Mouse (Mus musculus) natural killer cell, adult 2 months (primary cell): Measurements from ENCODE around the gene Scfd2.

Experiments
- DNase-seq, 2 experiments: peaks; one replicate each; pipeline ENCODE4 v3.0.0; 2022; ENCODE audit warnings: low spot score in 2 of 2

Scfd2 gene

DNA sequence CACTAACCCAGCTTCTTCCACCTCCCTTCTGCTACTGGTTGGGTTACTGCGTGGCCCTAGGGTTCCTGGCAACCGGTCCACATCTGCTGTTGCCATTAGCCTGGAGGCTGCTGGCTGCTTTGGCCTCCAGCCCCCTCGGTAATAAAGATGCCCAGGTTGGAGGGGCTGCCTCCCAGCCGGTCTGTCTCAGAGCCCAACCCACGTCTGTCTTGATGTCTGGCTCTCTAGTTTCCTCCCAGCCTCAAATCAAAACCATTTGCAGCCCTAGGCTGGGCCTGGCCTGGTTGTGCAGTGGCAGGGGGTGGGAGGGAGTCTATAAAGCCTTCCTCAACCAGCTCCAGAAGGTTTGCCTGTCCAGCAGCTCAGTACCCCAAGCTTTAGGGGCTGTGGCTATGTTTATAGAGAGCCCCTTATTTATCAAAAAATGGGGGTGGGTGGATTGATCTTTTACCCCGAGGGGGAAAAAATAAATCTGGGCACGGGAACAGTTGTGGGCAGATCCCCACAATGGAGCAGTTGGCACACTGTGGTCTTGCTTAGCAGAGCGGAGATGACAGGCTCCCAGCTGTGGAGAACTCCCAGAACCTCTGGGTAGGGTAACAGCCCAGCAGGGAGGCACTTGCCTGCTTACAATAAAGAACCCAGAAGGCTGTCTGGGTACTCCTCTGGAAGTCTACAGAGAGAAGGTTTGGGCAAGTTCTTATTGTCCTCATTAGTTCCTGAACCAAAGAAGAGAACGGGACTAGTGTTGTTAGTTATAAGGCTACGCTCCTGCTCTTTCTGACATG lies 329.8 kb downstream of the Scfd2 start:
- no peak for DNase-seq

DNA sequence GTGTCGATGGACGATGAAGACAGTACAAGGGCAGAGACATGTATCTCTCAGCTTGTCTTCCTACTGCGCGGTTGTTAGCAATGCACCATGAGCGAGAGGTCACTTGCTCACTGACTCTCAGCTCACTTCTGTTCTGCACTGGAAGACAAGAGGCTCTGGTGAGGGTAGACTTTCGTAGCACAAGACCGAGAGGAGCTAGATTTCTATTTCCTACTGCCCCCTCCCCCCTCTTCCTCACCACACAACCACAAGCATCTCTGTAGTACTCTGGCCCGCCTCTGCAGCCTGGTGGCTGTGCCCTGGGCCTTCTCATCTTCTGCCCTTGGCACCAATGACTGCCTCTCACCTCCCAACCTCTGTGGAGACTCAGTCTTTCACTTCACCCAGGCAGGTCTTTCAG lies 331.1 kb downstream of the Scfd2 start:
- DNase-seq: peak; percentile 45 to 50

DNA sequence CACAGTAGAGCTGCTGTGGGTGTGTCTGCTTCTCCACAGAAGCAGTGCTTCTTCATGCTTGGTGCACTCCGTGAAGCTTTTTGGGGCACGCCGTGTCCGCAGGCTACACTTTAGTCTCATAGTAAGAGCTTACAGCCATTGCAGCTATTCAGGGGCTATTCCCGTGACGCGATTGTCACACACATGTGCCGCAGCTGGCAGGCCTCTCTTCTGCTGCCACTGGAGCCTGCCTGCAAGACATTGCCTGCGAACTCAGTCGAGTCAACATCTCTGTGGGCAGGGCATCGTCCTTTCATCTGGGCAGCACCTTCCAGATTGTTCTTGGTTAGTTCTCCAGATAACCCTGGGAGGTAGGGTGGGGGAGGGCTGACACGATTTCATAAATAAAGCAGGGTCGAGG lies 331.8 kb downstream of the Scfd2 start:
- no peak for DNase-seq

DNA sequence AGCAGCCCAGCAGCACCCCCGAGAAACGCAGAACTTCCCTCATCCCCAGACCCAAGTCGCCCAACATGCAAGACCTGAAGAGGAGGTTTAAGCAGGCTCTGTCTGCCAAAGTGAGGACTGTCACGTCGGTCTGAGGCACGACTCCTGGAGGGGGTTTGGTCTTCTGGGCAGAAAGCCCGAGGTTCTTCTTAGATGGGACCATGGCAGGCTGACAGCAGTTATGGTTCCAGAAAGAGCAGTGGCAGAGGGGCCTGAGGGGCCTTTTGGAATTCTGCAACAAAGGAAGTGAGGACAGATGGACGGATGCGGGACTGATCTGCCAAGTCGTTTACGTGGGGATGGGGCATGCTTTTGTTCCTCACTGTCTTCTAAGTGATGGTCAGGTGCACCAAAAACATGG lies 333.1 kb downstream of the Scfd2 start:
- DNase-seq: no peak

DNA sequence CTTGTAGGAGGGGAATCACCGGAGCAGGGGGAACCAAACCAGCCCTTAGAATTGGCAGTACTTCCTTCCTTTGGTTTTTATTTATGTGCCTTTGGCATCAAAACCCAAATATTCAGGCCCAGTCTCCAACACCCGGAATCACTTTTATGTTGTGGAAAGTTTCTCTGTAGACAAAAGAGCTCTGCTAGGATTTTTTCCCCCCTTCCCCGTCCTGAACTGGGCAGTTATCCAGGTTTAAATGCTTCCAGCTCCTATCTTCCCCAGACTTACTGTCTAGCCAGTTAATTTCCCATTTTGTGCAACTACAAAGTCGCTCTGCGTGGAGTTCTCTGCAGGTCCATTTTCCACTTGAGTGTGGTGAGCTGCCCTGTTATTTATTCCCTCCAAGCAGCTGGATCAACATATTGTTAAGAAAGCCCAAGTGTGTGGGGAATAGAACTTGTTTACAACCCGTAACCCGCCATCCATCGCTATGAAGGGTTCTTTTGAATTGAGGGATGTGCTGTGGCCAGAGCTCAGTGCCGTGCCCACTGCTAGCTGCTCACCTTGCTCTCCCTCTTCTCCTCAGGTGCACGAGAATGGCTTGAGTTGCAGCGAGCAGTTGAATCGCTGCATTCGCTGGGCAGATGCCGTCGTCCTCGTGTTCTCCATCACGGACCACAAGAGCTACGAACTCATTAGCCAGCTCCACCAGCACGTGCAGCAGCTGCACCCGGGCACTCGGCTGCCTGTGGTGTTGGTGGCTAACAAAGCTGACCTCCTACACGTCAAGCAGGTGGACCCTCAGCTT lies 333.8 kb downstream of the Scfd2 start:
- DNase-seq: no peak

DNA sequence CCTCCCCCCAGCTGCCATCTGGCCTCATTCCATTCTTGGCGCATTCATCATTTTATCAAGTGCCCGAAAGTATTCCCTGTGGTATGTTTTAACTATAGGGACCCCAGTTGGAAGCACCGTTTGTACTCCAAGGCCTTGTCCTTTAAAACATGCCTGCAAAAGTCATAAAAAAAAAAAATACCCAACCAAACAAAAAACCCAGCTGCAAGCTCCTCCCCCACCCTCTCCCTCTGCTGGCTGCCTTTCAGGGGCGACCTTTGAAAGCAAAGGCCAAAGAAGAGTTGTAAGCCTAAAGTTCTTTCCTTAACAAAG lies 335.3 kb downstream of the Scfd2 start:
- no peak for DNase-seq

DNA sequence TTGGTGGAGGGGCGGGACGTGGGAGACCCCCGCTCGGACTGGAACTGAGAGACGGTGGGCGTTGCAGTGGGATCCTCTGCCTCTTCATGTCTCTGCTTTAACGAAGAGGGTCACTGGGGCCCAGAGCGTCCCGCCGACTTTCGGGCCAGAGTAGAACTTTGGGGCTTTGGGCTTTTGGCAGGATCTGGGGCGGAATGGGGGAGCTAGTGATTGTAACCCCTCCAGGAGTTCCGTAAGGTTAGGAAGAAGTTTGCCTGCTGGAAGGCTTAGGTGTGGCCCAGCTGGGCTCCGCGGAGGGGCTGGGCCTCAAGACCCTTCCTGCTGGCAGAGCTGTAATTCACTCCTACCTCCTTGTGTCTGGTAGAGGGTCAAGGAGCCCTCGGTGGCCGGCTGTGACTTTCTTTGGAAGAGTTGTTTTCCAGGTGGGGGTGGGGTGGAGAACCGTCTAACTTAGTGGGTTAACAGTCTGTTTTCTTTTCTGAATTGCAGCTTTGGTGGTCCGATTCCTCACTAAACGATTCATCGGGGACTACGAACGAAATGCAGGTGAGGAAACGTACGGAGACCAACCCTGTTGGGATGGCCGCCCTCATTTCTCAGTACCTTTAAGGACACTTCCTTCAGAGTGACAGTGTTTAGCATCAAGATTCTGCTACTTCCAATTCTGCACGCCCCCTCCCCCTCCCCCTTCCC lies 335.8 kb downstream of the Scfd2 start:
- no peak for DNase-seq

DNA sequence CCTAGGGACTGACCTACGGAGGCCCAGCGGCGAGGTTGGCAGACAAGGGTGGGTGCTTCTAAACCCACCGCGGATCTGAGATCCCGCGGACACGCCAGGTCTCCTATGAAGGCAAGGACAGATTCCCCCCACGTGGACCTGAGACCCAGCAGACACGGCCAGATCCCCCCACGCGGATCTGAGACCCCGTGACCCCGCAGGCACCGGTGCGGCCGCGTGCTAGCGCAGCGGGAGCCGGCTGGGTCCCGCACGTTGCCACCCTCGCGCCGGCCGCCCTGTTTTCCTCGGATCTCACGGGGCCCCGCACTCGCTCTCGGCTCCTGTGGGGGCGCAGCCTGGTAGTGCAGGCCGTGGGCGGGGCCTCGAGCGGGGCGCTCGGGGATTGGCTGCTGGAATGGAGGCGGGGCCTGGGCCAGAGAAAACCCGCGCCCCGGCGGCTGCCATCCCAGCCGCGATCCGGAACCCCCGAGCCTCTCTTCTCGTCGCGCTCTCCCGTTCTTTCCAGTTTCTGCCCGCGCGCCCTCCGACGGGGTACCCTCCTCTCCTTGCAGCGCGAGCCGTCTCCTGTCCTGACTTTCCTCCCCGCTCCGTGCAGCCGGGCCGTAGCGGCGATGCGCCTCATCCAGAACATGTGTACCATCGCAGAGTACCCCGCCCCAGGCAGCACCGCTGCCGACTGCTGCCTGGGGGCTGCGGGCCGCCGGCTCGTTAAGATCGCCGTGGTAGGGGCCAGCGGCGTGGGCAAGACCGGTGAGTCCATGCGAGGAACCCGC lies 336.5 kb downstream of the Scfd2 start, which contains the start of gene Rasl11b:
Gene Rasl11b (plus strand): TSS at position 446 of the 773 bp plus-strand sequence.
- peak; percentile 76 to 85 for DNase-seq

DNA sequence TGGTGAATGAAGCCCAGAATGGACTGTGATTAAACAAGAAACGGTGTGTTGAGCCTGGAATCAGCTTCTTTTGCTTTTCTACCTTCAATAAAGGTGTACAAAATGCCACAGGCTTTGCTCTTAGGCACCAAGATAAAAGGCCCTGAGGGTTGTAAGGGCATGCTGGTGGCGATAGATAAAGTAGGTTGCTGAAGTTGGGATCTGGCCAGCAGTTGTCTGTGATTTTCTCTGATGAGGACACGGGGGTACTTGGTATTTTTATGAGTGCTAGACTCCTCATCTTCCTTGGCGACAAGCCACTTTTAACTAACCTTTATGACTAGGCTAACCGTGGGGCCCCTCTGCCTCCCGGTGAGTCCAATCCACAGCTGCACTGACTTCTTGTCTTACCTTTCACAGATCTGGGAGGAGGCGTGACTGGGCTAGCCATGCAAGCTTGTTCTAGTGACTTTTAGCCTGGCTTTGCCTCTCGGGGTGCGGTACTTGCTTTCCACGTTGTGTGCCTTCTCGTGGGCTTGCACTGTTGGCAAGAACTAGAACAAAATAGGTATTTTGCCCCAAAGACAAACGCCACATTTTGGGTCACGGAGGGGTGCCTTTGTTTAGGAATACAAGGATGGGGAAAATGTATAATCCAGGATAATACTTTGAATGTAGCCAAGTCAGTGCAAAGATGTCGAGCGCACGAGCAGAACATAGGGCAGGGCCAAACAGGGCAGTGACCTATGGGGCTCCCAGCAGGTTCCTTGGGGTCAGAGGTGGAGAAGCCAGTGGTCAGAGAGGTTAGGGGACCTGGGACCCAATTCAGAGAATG lies 337.3 kb downstream of the Scfd2 start:
- DNase-seq: no peak

DNA sequence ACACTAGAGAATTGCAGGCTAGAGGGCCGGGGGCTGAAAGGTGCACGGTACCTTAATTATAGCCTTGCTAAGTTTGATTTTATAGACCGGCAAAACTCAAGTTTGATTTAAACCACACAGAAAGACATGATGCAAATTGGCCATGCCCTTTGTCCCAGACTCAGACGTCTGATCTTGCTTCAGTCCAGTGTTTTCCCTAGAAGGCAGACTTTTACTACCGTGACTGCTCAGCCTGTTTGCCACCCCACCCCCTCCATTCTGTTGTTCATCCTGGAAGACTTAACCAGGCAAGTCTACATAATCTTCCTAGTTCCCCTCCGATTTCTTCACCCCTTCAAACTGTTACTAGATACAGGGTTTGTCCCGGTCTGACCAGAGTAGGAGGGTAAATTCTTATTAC lies 337.9 kb downstream of the Scfd2 start:
- no peak for DNase-seq

DNA sequence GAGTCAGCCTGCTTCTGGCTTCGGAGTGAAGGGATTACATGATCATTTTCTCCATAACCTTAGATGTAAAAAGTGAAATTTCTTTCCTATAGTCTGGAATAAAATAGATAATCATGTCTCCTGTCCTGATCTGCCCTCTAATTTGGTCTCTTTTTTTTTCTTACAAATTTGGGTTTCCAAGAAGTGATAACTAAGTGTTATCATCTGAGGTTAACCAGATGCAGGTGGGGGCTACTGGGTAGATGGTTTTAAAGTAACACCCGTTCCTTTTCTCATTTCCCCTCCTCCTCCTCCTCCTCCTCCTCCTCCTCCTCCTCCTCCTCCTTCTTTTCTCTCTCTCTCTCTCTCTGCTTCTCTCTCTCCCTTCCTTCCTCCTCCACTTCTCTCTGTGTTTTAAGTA lies 338.6 kb downstream of the Scfd2 start:
- DNase-seq: no peak

DNA sequence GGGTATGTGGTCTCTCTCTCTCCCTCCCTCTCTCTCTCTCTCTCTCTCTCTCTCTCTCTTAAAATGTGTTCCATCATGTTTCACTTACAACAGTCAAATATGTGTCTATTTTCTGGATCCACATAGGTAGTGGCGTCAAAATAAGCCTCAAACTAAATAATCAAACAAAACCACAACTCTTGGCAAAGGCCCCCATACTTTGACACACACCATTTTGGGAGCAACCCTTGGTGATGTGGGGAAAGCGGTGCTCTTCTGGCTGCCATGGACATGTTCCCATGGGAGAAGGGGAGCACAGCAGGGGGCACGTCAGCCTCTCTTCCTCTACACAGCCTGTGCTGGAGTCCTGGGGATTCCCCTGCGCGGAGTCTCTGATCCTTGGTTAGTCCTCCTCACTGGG lies 340.6 kb downstream of the Scfd2 start:
- DNase-seq: no peak

DNA sequence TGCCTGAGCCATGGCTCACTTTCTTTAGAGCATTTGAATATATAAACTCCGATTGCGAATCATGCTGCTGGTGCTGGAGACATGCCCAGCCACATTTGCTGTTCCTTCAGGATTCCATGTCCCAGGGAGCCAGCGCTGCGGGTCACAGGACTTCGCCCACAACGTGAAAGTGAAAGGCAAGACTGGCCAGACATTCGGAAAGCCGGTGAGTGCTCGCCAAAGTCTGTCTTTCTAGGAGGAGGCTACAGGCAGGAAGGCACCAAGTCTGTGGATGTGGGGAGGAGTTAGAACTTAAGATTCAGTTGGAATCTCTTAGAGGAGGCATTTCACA lies 341.4 kb downstream of the Scfd2 start:
- no peak for DNase-seq

DNA sequence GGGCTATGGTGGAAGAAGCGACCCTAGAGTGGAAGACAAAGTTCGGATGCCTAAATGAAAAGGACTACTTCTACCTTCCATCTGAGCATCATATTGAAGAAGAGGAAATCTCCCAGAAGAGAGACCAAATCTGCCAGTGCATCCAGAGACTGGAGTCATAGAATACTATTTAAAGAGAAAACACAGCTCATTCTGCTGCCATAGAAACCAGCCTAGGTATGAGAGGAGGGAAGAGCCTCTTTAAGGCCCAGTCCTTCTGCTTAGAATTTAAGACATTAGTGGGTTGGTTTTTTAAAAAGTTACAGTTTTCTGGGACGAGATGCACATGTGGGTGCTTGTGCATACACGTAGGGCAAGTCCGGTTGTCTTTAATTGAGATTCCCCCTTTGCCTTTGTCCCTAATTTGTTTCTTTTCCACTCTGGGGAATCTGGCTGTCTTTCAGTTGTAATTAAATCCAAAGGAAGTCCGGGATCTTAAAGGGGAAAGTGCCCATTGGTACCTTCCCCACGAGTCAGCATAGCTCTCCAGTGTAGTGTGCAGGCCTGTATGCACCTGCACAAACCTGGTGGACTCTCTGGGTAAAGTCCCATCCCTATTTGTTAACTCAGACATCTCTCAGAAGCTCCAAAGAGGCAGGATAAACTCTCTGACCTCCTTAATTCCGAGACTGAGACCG lies 341.9 kb downstream of the Scfd2 start:
- DNase-seq: no peak

DNA sequence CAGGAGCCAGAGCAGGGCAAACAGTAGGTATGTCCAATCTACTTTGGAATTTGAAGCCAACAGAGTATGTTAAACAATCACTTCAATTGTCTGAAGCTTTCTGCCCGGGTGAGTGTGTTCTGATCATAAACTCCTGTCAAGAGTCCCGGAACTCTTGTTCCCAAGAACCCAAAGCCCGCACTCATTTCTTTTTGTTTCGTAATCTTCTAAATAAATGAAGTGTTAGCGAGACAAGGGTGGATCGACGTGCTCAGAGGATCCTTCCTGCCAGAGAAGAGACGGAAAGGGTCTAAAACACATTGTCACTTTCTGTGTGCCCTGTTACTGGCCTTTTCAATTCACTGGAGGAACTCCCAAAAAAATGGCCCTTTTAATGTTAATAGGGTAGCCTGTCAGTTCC lies 342.7 kb downstream of the Scfd2 start:
- no peak for DNase-seq

DNA sequence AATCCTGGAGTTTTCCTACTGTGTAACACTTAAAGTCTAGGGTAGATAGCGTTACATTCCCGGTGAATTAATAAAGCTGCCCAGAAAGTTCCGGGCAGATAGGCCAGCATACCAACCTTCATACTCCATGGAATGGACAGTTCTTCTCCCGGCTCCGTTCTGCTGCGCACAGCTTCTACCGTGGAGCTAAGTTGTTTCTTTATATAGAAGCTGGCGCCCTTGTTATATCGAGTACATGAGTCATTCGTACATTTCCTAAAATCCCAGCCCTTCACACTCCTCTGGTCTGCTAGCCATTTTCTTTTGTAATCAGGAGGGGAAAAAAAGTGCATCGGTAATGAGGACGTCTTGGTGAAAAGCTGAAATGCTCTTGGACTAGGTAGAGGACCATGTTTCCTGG lies 343.5 kb downstream of the Scfd2 start:
- DNase-seq: no peak

DNA sequence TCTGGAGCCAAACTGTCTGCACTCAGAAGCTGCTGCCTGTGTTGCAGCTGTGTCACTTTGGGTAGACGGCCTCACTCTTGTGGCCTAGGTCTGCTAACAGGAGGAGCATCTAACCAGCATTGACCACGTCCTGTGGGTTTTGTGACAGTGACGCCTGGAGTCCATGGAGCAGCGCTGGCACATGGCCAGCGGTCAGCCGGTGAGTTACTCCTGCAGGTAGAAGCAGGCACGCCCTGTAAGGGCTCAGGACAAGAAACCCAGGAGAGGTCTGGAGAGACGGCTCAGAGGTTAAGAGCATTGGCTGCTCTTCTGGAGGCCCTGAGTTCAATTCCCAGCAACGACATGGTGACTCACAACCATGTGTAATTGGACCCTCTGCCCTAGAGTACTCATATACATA lies 347.0 kb downstream of the Scfd2 start:
- no peak for DNase-seq

DNA sequence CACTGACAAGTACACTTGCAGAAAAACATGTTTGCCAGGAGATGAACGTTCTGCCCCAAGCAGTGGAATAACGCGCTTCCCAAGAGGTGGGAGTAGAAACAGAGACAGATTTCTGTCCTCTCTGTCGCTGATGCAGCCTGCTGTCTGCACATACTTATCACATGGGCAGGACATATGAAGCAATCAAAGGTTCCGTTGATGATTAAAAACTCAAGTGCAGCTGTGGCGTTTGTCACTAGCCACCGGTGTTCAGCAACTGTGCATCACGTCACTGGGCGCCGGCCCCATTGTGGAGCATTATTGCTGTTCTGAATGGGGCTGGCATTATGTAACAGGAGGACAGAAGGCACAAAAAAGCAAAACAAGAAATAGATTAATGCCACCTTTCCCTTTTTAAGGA lies 348.4 kb downstream of the Scfd2 start:
- DNase-seq: no peak

DNA sequence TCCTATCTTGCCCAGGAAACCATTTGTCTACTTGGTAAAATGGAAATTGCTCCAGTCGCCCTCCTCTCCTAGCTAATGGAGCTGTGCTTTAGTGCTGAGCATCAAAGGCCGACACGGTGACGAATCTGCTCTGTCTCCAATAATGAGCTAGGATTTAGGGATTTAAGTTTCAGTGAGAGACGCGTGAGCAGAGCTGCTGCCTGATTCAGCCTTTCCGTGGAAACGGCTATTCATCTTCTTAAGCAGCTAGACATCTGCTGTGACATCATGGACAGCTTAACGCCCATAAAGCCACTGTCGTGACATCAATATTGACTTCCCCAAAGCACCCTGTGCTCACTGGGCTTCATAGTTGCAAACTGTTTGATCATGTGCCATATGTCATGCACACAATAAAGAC lies 351.3 kb downstream of the Scfd2 start:
- no peak for DNase-seq

DNA sequence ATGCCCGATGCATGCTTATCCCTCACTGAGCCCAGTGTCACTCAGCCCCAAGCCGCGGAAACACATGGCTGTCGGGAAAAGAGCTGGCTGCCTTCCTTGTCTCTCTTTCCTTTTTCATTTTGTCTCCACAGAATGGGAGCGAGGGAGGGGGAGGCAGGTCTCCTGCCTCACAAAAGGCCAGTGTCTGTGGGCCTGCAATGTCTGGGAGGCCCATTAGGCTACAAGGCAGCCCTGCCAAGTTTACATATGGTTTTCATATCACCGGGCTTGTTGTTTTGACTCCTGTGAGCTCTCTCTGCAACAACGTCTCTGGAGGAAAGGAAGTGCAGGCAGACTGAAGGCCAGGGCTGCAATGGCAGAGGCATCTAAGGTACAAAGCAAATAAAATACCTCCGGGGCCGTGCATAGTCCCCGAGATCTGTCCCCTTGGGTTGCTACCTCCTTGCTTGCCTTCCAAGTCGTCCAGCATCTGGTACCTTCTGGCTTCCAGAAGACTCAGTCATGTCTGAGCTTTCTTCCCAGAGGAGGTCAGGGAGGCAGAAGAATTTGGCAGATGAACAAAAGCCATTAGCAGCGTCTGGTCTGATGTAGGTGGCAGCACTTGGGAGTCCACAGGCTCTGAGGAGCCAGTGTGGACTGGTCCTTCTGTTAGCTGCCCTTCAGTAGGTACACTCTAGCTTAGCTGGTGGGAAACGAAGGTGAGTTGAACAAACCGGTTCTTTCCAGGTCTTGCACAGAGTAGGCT lies 355.9 kb downstream of the Scfd2 start:
- no peak for DNase-seq
